Mouse (Mus musculus) heart, adult 2 months (tissue): ENCODE results near the gene Gmeb1. TPM values are rescaled to one million over a fixed set of nuclear protein-coding genes. Genes with fewer than 3 reads are reported as not detected.

Experiments used
- DNase-seq, 2 experiments: peaks; one replicate each; pipeline ENCODE4 v3.0.0; 2021
- H3K27ac ChIP-seq: fragments of 200-600 bp; 2 replicates; pipeline ENCODE4 v1.8.1; 2022
- H3K27me3 ChIP-seq: fragments of 200-500 bp; 2 replicates; pipeline ENCODE4 v1.6.1; 2012; ENCODE audit warnings: mild to moderate bottlenecking, low read length, inconsistent platforms, mixed read lengths; ENCODE audit not compliant: control insufficient read depth, insufficient read depth
- H3K36me3 ChIP-seq: fragments of 200-500 bp; 2 replicates; pipeline ENCODE4 v1.6.1; 2012; ENCODE audit warnings: low read length, inconsistent platforms; ENCODE audit not compliant: control insufficient read depth, insufficient read depth
- H3K4me1 ChIP-seq: fragments of 200-500 bp; 2 replicates; pipeline ENCODE4 v1.6.1; 2011; ENCODE audit warnings: low read length; ENCODE audit not compliant: control insufficient read depth, insufficient read depth
- H3K4me3 ChIP-seq: fragments of 200-600 bp; 2 replicates; pipeline ENCODE4 v1.8.1; 2022
- H3K79me2 ChIP-seq: fragments of 200-500 bp; replicated peaks from 2 replicates; pipeline ENCODE4 v1.6.1; 2012; ENCODE audit warnings: mild to moderate bottlenecking, inconsistent platforms, low read length, moderate library complexity, mixed read lengths; ENCODE audit not compliant: control insufficient read depth, insufficient read depth
- H3K9ac ChIP-seq: fragments of 200-500 bp; 2 replicates; pipeline ENCODE4 v1.6.1; 2012; ENCODE audit warnings: low read depth, mild to moderate bottlenecking, control low read depth, inconsistent platforms, low read length, mixed read lengths
- CTCF ChIP-seq: fragments of 200-600 bp; IDR thresholded peaks from 2 replicates; pipeline ENCODE4 v1.8.1; 2022; ENCODE audit warnings: antibody characterized with exemption, mild to moderate bottlenecking, moderate library complexity
- EP300 ChIP-seq: fragments of 200-500 bp; IDR thresholded peaks from 2 replicates; pipeline ENCODE4 v1.6.1; 2011; ENCODE audit warnings: low read depth, low read length, control low read depth; ENCODE audit not compliant: insufficient read depth
- POLR2A ChIP-seq: fragments of 200-500 bp; IDR thresholded peaks from 2 replicates; pipeline ENCODE4 v1.6.1; 2011; ENCODE audit warnings: mild to moderate bottlenecking, low read depth, low read length, control low read depth; ENCODE audit not compliant: insufficient read depth
- WGBS: fragments of 180-500 bp; shearing (Covaris S2); methylation state at CpG from one replicate; pipeline ENCODE4 v1.1.7; 2018; 5-methylcytosine and 5-hydroxymethylcytosine counted together
- intact Hi-C: fragments of 180-260 bp; cut with DNase I; formaldehyde crosslinking; loops from one replicate; pipeline ENCODE4 v1.15.1; 2025
- polyA plus RNA-seq: library from polyadenylated mRNA; depleted of rRNA; stranded (reverse); fragments of >200 nt; gene quantifications from 2 replicates; pipeline ENCODE4 v1.2.3, GENCODE M21; 2012
- total RNA-seq, 2 experiments: library from RNA; stranded (reverse); gene quantifications; 2 replicates each; pipeline ENCODE4 v1.2.3; 2021

The Gmeb1 gene
- total and polyA plus RNA-seq, 3 experiments: 7.7 to 10.0 (median 8.5) TPM

- Histone ChIP-seq H3K79me2 (peaks cover 2% of the 10 kb centered on the region), H3K36me3 (peaks cover 6% of the 10 kb centered on the region; the same call in 1 of the 2 replicates), H3K9ac (no peak overlapping the region), H3K4me1 (peaks cover 6% of the 10 kb centered on the region), H3K27me3 (no peaks in the 10 kb centered on the region), H3K27ac (no peak overlapping the region), H3K4me3 (no peak overlapping the region)
- intact Hi-C loops: no loop called here
- WGBS: 83% methylated on average over 3 of the region's 3 CpGs
- TF ChIP-seq POLR2A (no peak), EP300 (no peak), CTCF (peak; percentile 49)
- no peak for DNase-seq
Measured at GRCm38 (mm10) chr4:132254986-132255385, 6.4 kb downstream of the Gmeb1 start.

GRCm38 (mm10) chr4:132253622-132254021, 7.8 kb downstream of the Gmeb1 start:
- Histone ChIP-seq H3K27ac (no peak overlapping the region), H3K9ac (no peak overlapping the region), H3K4me3 (no peak overlapping the region), H3K4me1 (peaks cover 2% of the 10 kb centered on the region), H3K79me2 (peaks cover 3% of the 10 kb centered on the region), H3K36me3 (no peaks in the 10 kb centered on the region), H3K27me3 (no peaks in the 10 kb centered on the region)
- WGBS: 37% methylated on average over 2 of the region's 2 CpGs
- TF ChIP-seq CTCF (no peak), POLR2A (no peak), EP300 (no peak)
- no peak for DNase-seq
- intact Hi-C loops: no loop called here

- H3K27me3 ChIP-seq: no peaks in the 10 kb centered on the region
- 69% methylated on average over 8 of the region's 8 CpGs for WGBS
Measured at GRCm38 (mm10) chr4:132253128-132253527, 8.3 kb downstream of the Gmeb1 start.

GRCm38 (mm10) chr4:132251596-132251995, 9.8 kb downstream of the Gmeb1 start:
- no peak overlapping the region for H3K4me3 ChIP-seq
- WGBS: 89% methylated on average over 9 of the region's 9 CpGs
- no peak overlapping the region for H3K27ac ChIP-seq

More at GRCm38 (mm10) chr4:132253128-132253527, 8.3 kb downstream of the Gmeb1 start:
- no peak for DNase-seq
- Histone ChIP-seq H3K27ac (no peak overlapping the region), H3K9ac (no peak overlapping the region), H3K4me3 (no peak overlapping the region), H3K79me2 (peaks cover 3% of the 10 kb centered on the region), H3K4me1 (peaks cover 2% of the 10 kb centered on the region), H3K36me3 (no peaks in the 10 kb centered on the region)
- TF ChIP-seq EP300 (no peak), POLR2A (no peak), CTCF (no peak)
- intact Hi-C loops: no loop called here

GRCm38 (mm10) chr4:132247451-132247997, 13.9 kb downstream of the Gmeb1 start:
- intact Hi-C loops: no loop called here
- Histone ChIP-seq H3K79me2 (0 out of 2 replicates have a peak, but pooled peaks cover 2% of the 10 kb centered on the region), H3K27me3 (no peaks in the 10 kb centered on the region), H3K4me1 (peaks cover 6% of the 10 kb centered on the region), H3K36me3 (peaks cover 3% of the 10 kb centered on the region; the same call in 1 of the 2 replicates), H3K27ac (no peak overlapping the region; the same call in 1 of the 2 replicates), H3K9ac (no peak overlapping the region), H3K4me3 (no peak overlapping the region)
- TF ChIP-seq POLR2A (no peak), EP300 (no peak), CTCF (no peak)
- peak in 1 of 2 experiments; percentile 24 for DNase-seq
- WGBS: 49% methylated on average over 5 of the region's 5 CpGs

More at GRCm38 (mm10) chr4:132251596-132251995, 9.8 kb downstream of the Gmeb1 start:
- H3K79me2 ChIP-seq: peaks cover 3% of the 10 kb centered on the region
- intact Hi-C loops: no loop called here
- DNase-seq: no peak
- H3K4me1 ChIP-seq: peaks cover 8% of the 10 kb centered on the region
- peaks cover 3% of the 10 kb centered on the region; the same call in 1 of the 2 replicates for H3K36me3 ChIP-seq
- H3K9ac ChIP-seq: no peak overlapping the region
- TF ChIP-seq POLR2A (no peak), EP300 (no peak), CTCF (no peak)
- no peaks in the 10 kb centered on the region for H3K27me3 ChIP-seq

GRCm38 (mm10) chr4:132245643-132246042, 15.8 kb downstream of the Gmeb1 start:
- 83% methylated on average over 3 of the region's 3 CpGs for WGBS
- peaks cover 3% of the 10 kb centered on the region; the same call in 1 of the 2 replicates for H3K36me3 ChIP-seq

More at GRCm38 (mm10) chr4:132245643-132246042, 15.8 kb downstream of the Gmeb1 start:
- Histone ChIP-seq H3K9ac (no peak overlapping the region), H3K27ac (no peak overlapping the region), H3K79me2 (0 out of 2 replicates have a peak, but pooled peaks cover 2% of the 10 kb centered on the region), H3K27me3 (no peaks in the 10 kb centered on the region), H3K4me3 (no peak overlapping the region), H3K4me1 (peaks cover 6% of the 10 kb centered on the region)
- TF ChIP-seq EP300 (no peak), POLR2A (no peak), CTCF (no peak)
- intact Hi-C loops: no loop called here
- DNase-seq: no peak
